Mouse (Mus musculus) v-Abl transformed pro-B cells (cell line): ENCODE measurements around the gene Zfp346.

ENCODE experiments used
- in situ Hi-C, 2 experiments: fragments of 400-800 bp; cut with MboI; formaldehyde crosslinking; loops; one replicate each; pipeline ENCODE4 v1.15.1; 2025; ENCODE audit not compliant: unreplicated experiment in 2 of 2

Zfp346 gene

DNA sequence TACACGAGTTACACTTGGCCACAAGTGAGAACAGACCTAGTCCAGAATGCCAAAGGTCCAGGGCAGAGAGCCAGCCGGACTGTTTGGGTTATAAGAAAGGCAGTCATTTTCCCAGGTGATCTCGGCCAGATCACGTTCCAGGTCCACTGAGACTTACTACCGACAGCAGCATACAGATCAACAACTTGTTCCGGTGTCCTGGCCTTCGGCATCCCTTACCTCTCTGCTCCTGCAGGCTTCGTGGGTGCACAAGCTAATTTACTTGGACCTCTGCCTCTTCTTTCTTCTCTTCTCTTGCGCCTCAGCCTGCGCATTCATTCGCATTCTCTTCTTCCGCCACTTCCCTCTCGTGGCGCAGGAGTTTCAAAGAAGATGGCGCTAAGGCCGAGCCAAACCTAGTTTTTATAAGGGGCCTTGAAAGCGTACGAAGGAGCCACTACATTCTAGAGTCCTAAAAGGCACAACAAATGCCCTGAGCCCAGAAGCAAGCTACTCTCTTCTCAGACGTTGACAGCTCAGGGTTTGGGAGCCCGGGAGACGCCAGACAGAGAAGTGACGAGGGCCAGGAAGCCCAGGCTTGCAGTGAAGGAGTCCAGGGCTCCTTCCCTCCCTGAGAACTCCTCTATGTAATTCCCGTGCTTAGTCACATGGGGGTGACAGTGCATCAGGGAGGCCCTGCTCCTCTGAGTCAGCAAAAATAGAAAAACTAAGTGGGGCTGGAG lies 77.2 kb downstream of the Zfp346 start:
- in situ Hi-C loops = no loop called here

DNA sequence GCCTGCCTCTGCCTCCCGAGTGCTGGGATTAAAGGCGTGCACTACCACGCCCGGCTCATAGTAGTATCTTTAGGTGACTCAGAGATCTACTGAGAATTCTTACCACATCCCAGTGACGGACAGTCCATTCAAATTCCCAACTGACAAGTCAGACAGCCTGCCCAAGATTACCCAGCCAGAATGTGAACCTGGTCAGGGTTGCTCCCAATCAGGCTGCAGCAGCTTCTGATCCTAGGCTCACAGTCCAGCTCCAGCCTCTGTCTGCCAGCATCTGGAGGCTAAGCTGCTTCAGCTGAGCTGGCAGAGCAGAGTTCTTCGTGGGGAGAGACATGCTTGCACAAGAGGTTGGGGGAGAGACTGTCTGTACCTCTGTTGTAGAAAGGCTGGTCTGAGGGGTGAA lies 78.3 kb downstream of the Zfp346 start:
- in situ Hi-C loops = no loop called here
